Comparison of ENCODE assay signal across 22 mouse cellular contexts in genomic region chr15:102263037-102263436, GRCm38 (mm10). TPM values are rescaled to one million over a fixed set of nuclear protein-coding genes. Genes with fewer than 3 reads are reported as not detected.
A peak's percentile ranks its signal among the peaks of the same experiment; 100 is the strongest.
DNase-seq lines count a peak whose midpoint lies in the region; ATAC-seq and TF ChIP-seq lines count a peak whose summit lies in the region.
"Had no signal": no experiment of that assay in that cellular context is flagged by ENCODE, and none has a peak within 500 bp of the region (broad histone marks: within the 10 kb centered on the region; RNA-seq: fewer than 3 reads in every experiment).

No protein-coding gene starts in this region.

- H3K9ac ChIP-seq in stomach, embryonic 15.5 days = no peak overlapping the region
- H3K9ac ChIP-seq: hindbrain, embryonic 14.5 days; liver, postnatal 0 days; neural tube, embryonic 12.5 days had no signal

- no peak for TF ChIP-seq POLR2A in testis, adult 2 months (IDR thresholded peaks at IDR 0.05; ENCODE audit: control insufficient read depth, low read depth, low read length)

- intact Hi-C loops in left cerebral cortex, postnatal 4 days (cut with DNase I) = no loop called here

- H3K27ac ChIP-seq in testis, adult 2 months (ENCODE audit: control insufficient read depth, insufficient read depth, low read depth, low read length) = no peak overlapping the region
- H3K27ac ChIP-seq in stomach, embryonic 15.5 days = peak overlapping the region; percentile 68
- H3K27ac ChIP-seq: hindbrain, embryonic 14.5 days; neural tube, embryonic 12.5 days had no signal

- H3K36me3 ChIP-seq in testis, adult 2 months (ENCODE audit: control insufficient read depth, insufficient read depth, low read length) = no peaks in the 10 kb centered on the region
- H3K36me3 ChIP-seq in stomach, embryonic 15.5 days = no peaks in the 10 kb centered on the region
- H3K36me3 ChIP-seq: neural tube, embryonic 12.5 days had no signal

- peak; percentile 94 for ATAC-seq in inflammation-experienced regulatory T-cells, adult 6 months
- ATAC-seq in stomach, embryonic 15.5 days (ENCODE audit: insufficient read depth, low FRiP score, low read depth) = no peak
- ATAC-seq: intestine, postnatal 0 days; liver, postnatal 0 days; midbrain, embryonic 16.5 days had no signal

- H3K27me3 ChIP-seq in testis, adult 2 months (ENCODE audit: control insufficient read depth, insufficient read depth, low read length) = no peaks in the 10 kb centered on the region
- 0 out of 2 replicates have a peak, but pooled peaks cover 3% of the 10 kb centered on the region for H3K27me3 ChIP-seq in stomach, embryonic 15.5 days (replicated peaks)

- no peak for DNase-seq in testis, postnatal 14 days (ENCODE audit: low spot score)
- peak; percentile 77 for DNase-seq in T-cell, adult 2 months (ENCODE audit: low spot score)
- no peak for DNase-seq in neural tube, embryonic 10.5 days (ENCODE audit: extremely low spot score, low spot score)
- no peak for DNase-seq in layer of hippocampus, adult 9-10 months (ENCODE audit: low spot score)
- no peak for DNase-seq in left cerebral cortex, postnatal 4 days
- DNase-seq: cerebellum, adult 9-11 months; gastrocnemius, postnatal 14 days; liver; liver, postnatal 0 days; lung, postnatal 14 days; right cerebral cortex, postnatal 14 days had no signal

- TF ChIP-seq CTCF in testis, adult 2 months (IDR thresholded peaks at IDR 0.05; ENCODE audit: control insufficient read depth, insufficient read depth, insufficient replicate concordance, low read depth, low read length) = no peak

- 84% methylated on average over 2 of the region's 2 CpGs for WGBS in stomach, embryonic 15.5 days

- peak overlapping the region; percentile 1; the same call in 1 of the 2 replicates for H3K4me3 ChIP-seq in testis, adult 2 months (ENCODE audit: control insufficient read depth, low read depth, low read length)
- H3K4me3 ChIP-seq in stomach, embryonic 15.5 days (replicated peaks) = no peak overlapping the region
- H3K4me3 ChIP-seq: neural tube, embryonic 12.5 days had no signal

- H3K4me2 ChIP-seq in stomach, embryonic 15.5 days = no peak overlapping the region
- H3K4me2 ChIP-seq: hindbrain, embryonic 14.5 days; neural tube, embryonic 12.5 days had no signal

- peaks cover 6% of the 10 kb centered on the region for H3K4me1 ChIP-seq in testis, adult 2 months (ENCODE audit: control insufficient read depth, insufficient read depth, low read length)
- peaks cover 12% of the 10 kb centered on the region for H3K4me1 ChIP-seq in stomach, embryonic 15.5 days

- H3K9me3 ChIP-seq in stomach, embryonic 15.5 days = no peaks in the 10 kb centered on the region
- H3K9me3 ChIP-seq: megakaryocyte, embryonic 14.5 days; neural tube, embryonic 12.5 days had no signal

RNA-seq across cellular contexts. Expression of gene Rarg, which starts 5.7 kb away (rescaled TPM):
- 2.6 and 3.9 TPM in 2 replicates for polyA plus RNA-seq in testis, adult 2 months (2012; rRNA removed)
- 10 to 100 TPM; 15.5 to 18.4 (median 18.3) TPM for polyA plus RNA-seq in inflammation-experienced regulatory T-cells, adult 6 months (2017; shearing (Covaris generic))
- polyA plus RNA-seq in stomach, embryonic 15.5 days (2015; fragmentation: Nextera tagmentation; extraction: Ambion mirVana) = 29.8 and 33.8 TPM in 2 replicates
- total RNA-seq in left cerebral cortex, postnatal 4 days (2021) = 10 to 100 TPM; 15.9 to 16.9 TPM

RNA-seq across cellular contexts. Expression of gene Gm9918, which starts 7.3 kb away (rescaled TPM):
- 0.08 and 0.10 TPM in 2 replicates for polyA plus RNA-seq in testis, adult 2 months (2012; rRNA removed)
- polyA plus RNA-seq in inflammation-experienced regulatory T-cells, adult 6 months (2017; shearing (Covaris generic)) = not detected
- polyA plus RNA-seq in stomach, embryonic 15.5 days (2015; fragmentation: Nextera tagmentation; extraction: Ambion mirVana) = 0.27 and 0.30 TPM in 2 replicates
- total RNA-seq in left cerebral cortex, postnatal 4 days (2021) = not detected
- total RNA-seq: gastrocnemius, postnatal 14 days; heart, postnatal 25 days; layer of hippocampus, adult 18-20 months had no signal
- polyA plus RNA-seq: hindbrain, embryonic 14.5 days; intestine, postnatal 0 days; liver, postnatal 0 days; midbrain, embryonic 16.5 days; spleen, adult 2 months had no signal

RNA-seq across cellular contexts. Expression of gene Mfsd5, which starts 16.2 kb away (rescaled TPM):
- polyA plus RNA-seq in testis, adult 2 months (2012; rRNA removed) = 12.1 and 14.3 TPM in 2 replicates
- 10 to 100 TPM; 30.8 to 33.1 (median 31.8) TPM for polyA plus RNA-seq in inflammation-experienced regulatory T-cells, adult 6 months (2017; shearing (Covaris generic))
- polyA plus RNA-seq in stomach, embryonic 15.5 days (2015; fragmentation: Nextera tagmentation; extraction: Ambion mirVana) = 66.3 and 66.4 TPM in 2 replicates
- total RNA-seq in left cerebral cortex, postnatal 4 days (2021) = 10 to 100 TPM; 31.4 to 33.7 TPM

RNA-seq across cellular contexts. Expression of gene Itgb7, which starts 31.3 kb away (rescaled TPM):
- 0.17 and 0.23 TPM in 2 replicates for polyA plus RNA-seq in testis, adult 2 months (2012; rRNA removed)
- 100 to 1,000 TPM; 364 to 513 (median 397) TPM for polyA plus RNA-seq in inflammation-experienced regulatory T-cells, adult 6 months (2017; shearing (Covaris generic))
- polyA plus RNA-seq in stomach, embryonic 15.5 days (2015; fragmentation: Nextera tagmentation; extraction: Ambion mirVana) = 9.6 and 12.7 TPM in 2 replicates
- total RNA-seq in left cerebral cortex, postnatal 4 days (2021) = 1 to 10 TPM in 1 of 2 experiments, under 1 TPM in 1; 0.74 to 1.1 TPM

RNA-seq across cellular contexts. Expression of gene Espl1, which starts 33.0 kb away (rescaled TPM):
- 41.4 and 45.3 TPM in 2 replicates for polyA plus RNA-seq in testis, adult 2 months (2012; rRNA removed)
- polyA plus RNA-seq in inflammation-experienced regulatory T-cells, adult 6 months (2017; shearing (Covaris generic)) = 10 to 100 TPM in 1 of 3 experiments, 1 to 10 TPM in 2; 1.9 to 17.9 (median 3.2) TPM
- polyA plus RNA-seq in stomach, embryonic 15.5 days (2015; fragmentation: Nextera tagmentation; extraction: Ambion mirVana) = 22.9 and 23.9 TPM in 2 replicates
- 1 to 10 TPM; 8.5 to 9.9 TPM for total RNA-seq in left cerebral cortex, postnatal 4 days (2021)
